Mouse (Mus musculus): Measurements from ENCODE around the gene Lasp1. TPM values are rescaled to one million over a fixed set of nuclear protein-coding genes. Genes with fewer than 3 reads are reported as not detected.

The Lasp1 gene
- polyA plus RNA-seq, 1 experiment from 2014 or later: 87.7 TPM

- peak within 1 kb of the TSS; percentile 32 for H3K9ac ChIP-seq (ENCODE audit: low read depth, low read length)
- H3K4me1 ChIP-seq (replicated peaks; ENCODE audit: insufficient read depth, low read length): no peaks in the 10 kb centered on the region
- H3K9me3 ChIP-seq (replicated peaks; ENCODE audit: low read length): no peaks in the 10 kb centered on the region
- H3K4me2 ChIP-seq (ENCODE audit: low read length): peak within 1 kb of the TSS; percentile 65
- ATAC-seq (replicated peaks; ENCODE audit: low FRiP score, low read depth) (no peak), DNase-seq (ENCODE audit: low spot score) (peak; percentile 47)
- peak within 1 kb of the TSS; percentile 38 for H3K4me3 ChIP-seq (replicated peaks; ENCODE audit: low read depth, low read length)
- H3K27ac ChIP-seq: peak within 1 kb of the TSS; percentile 58
- WGBS: under 1% methylated on average over 6 of the region's 6 CpGs
- TF ChIP-seq CTCF (IDR thresholded peaks at IDR 0.05; ENCODE audit: low read depth): peak; percentile 58
- H3K27me3 ChIP-seq (ENCODE audit: insufficient read depth, low read length): no peaks in the 10 kb centered on the region
- H3K36me3 ChIP-seq (ENCODE audit: insufficient read depth, low read length): peaks cover 16% of the 10 kb centered on the region; the same call in 1 of the 2 replicates
Observed at GRCm38 (mm10) chr11:97840539-97840954, 41.7 kb downstream of the Lasp1 start, which contains the start of gene B230217C12Rik. B230217C12Rik (plus strand) TSS chr11:97840780.

DNA sequence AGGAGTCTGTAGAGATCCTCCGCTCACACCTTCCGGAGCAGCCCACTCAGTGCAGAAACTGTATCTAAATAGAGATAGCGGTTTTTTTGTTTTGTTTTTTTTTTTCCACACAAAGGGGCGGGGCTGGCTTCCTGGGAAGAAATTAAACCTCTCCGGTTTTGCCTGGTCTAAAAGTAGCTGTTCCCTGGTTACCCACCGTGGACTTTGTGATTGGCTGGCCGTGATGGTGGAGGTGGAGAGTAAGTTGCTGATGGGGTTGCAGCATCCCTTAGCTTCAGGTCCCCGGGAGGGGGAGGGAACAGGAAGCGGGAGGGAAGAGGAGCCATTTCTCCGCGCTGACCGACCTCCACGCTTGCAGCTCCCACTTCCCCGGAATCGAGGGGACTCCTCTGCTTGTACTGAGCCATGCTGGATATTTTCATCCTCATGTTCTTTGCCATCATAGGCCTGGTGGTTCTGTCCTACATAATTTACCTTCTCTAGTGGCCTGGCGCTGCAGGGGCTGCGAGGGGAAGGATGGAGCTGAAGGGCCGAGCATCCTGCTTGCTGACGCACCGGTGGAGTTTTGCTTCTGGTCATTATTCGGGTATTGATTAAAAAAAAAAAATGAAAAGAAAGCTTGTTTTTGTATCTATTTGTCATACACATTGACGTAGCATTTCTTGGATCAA lies 42.3 kb downstream of the Lasp1 start:
- H3K4me1 ChIP-seq (replicated peaks; ENCODE audit: insufficient read depth, low read length): no peaks in the 10 kb centered on the region
- DNase-seq (ENCODE audit: low spot score) (peak; percentile 90), ATAC-seq (replicated peaks; ENCODE audit: low FRiP score, low read depth) (no peak; the same call in 1 of the 2 replicates)
- H3K9me3 ChIP-seq (replicated peaks; ENCODE audit: low read length): no peaks in the 10 kb centered on the region
- peak overlapping the region; percentile 58; the same call in 1 of the 2 replicates for H3K27ac ChIP-seq
- TF ChIP-seq CTCF (IDR thresholded peaks at IDR 0.05; ENCODE audit: low read depth): no peak; the same call in 1 of the 2 replicates
- H3K9ac ChIP-seq (ENCODE audit: low read depth, low read length): peak overlapping the region; percentile 31; the same call in 1 of the 2 replicates
- no peaks in the 10 kb centered on the region for H3K27me3 ChIP-seq (ENCODE audit: insufficient read depth, low read length)
- WGBS: 2% methylated on average over 21 of the region's 22 CpGs
- H3K4me3 ChIP-seq (replicated peaks; ENCODE audit: low read depth, low read length): peak overlapping the region; percentile 38
- peaks cover 12% of the 10 kb centered on the region; the same call in 1 of the 2 replicates for H3K36me3 ChIP-seq (ENCODE audit: insufficient read depth, low read length)
- H3K4me2 ChIP-seq (ENCODE audit: low read length): peak overlapping the region; percentile 65

DNA sequence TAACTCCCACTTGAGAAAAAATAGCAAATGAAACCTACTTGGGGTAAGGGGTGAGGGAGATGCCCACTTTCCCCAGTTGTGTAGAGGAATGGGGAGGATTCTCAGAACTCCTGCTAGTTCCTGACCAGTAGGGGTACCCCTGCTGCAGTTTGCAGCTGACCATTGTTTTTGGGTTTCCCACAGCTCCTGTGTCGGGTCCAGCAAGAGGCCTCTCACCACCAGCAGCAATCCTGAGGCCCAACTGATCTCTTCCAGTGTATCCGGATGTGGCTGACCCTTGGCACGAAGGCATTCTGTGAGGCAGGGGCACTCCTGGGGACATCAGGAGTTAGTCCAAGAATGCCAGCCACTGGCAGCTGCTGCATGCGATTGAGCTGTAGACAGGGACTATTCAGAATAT lies 43.2 kb downstream of the Lasp1 start:
- Histone ChIP-seq H3K9me3 (replicated peaks; ENCODE audit: low read length) (no peaks in the 10 kb centered on the region), H3K27ac (no peak overlapping the region), H3K4me1 (replicated peaks; ENCODE audit: insufficient read depth, low read length) (no peaks in the 10 kb centered on the region), H3K4me3 (replicated peaks; ENCODE audit: low read depth, low read length) (no peak overlapping the region), H3K4me2 (ENCODE audit: low read length) (no peak overlapping the region), H3K36me3 (ENCODE audit: insufficient read depth, low read length) (peaks cover 5% of the 10 kb centered on the region; the same call in 1 of the 2 replicates), H3K27me3 (ENCODE audit: insufficient read depth, low read length) (no peaks in the 10 kb centered on the region), H3K9ac (ENCODE audit: low read depth, low read length) (no peak overlapping the region)
- ATAC-seq (replicated peaks; ENCODE audit: low FRiP score, low read depth): no peak
- no peak for DNase-seq (ENCODE audit: low spot score)
- WGBS: 50% methylated on average over 4 of the region's 4 CpGs
- 0 out of 2 replicates have a peak, but pooled peaks have one; percentile 15 for TF ChIP-seq CTCF (IDR thresholded peaks at IDR 0.05; ENCODE audit: low read depth)

DNA sequence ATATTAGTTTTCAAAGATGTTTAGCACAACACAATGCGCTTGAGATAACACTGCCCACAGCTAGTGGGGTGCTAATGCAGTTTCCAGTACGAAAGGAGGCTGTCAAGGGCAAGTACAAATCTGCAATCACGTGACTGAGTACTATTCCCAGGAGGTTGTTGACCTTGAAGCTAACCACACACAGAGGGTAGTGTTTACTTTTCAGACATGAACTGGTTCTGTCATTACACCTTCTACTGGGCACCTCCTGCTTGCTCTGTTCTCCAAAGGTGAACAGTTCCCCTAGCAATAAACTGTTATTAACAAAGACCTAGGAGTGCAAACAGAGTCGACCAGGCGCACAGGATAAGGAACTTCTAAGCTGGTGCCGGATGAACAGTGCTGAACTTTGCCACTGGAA lies 51.6 kb downstream of the Lasp1 start:
- WGBS: 44% methylated on average over 6 of the region's 6 CpGs
- Histone ChIP-seq H3K9ac (ENCODE audit: low read depth, low read length) (no peak overlapping the region), H3K4me2 (ENCODE audit: low read length) (no peak overlapping the region), H3K4me1 (replicated peaks; ENCODE audit: insufficient read depth, low read length) (no peaks in the 10 kb centered on the region), H3K36me3 (ENCODE audit: insufficient read depth, low read length) (no peaks in the 10 kb centered on the region), H3K4me3 (replicated peaks; ENCODE audit: low read depth, low read length) (no peak overlapping the region), H3K27me3 (ENCODE audit: insufficient read depth, low read length) (no peaks in the 10 kb centered on the region), H3K27ac (no peak overlapping the region; the same call in 1 of the 2 replicates), H3K9me3 (replicated peaks; ENCODE audit: low read length) (no peaks in the 10 kb centered on the region)
- no peak for TF ChIP-seq CTCF (IDR thresholded peaks at IDR 0.05; ENCODE audit: low read depth)
- ATAC-seq (replicated peaks; ENCODE audit: low FRiP score, low read depth): no peak
- no peak for DNase-seq (ENCODE audit: low spot score)

GRCm38 (mm10) chr11:97851601-97852000 lies 52.8 kb downstream of the Lasp1 start:
- no peak for DNase-seq (ENCODE audit: low spot score)
- ATAC-seq (replicated peaks; ENCODE audit: low FRiP score, low read depth): no peak
- no peak for TF ChIP-seq CTCF (IDR thresholded peaks at IDR 0.05; ENCODE audit: low read depth)

GRCm38 (mm10) chr11:97855473-97855872 lies 56.7 kb downstream of the Lasp1 start:
- no peak overlapping the region for H3K4me3 ChIP-seq (replicated peaks; ENCODE audit: low read depth, low read length)
- H3K4me1 ChIP-seq (replicated peaks; ENCODE audit: insufficient read depth, low read length): no peaks in the 10 kb centered on the region
- no peaks in the 10 kb centered on the region for H3K36me3 ChIP-seq (ENCODE audit: insufficient read depth, low read length)
- 87% methylated on average over 2 of the region's 2 CpGs for WGBS
- H3K4me2 ChIP-seq (ENCODE audit: low read length): no peak overlapping the region
- ATAC-seq (replicated peaks; ENCODE audit: low FRiP score, low read depth) (no peak), DNase-seq (ENCODE audit: low spot score) (no peak)
- no peaks in the 10 kb centered on the region for H3K27me3 ChIP-seq (ENCODE audit: insufficient read depth, low read length)
- H3K9ac ChIP-seq (ENCODE audit: low read depth, low read length): no peak overlapping the region
- H3K27ac ChIP-seq: no peak overlapping the region
- no peak for TF ChIP-seq CTCF (IDR thresholded peaks at IDR 0.05; ENCODE audit: low read depth)
- H3K9me3 ChIP-seq (replicated peaks; ENCODE audit: low read length): no peaks in the 10 kb centered on the region

More at GRCm38 (mm10) chr11:97851601-97852000, 52.8 kb downstream of the Lasp1 start:
- no peak overlapping the region for H3K4me3 ChIP-seq (replicated peaks; ENCODE audit: low read depth, low read length)
- no peak overlapping the region for H3K27ac ChIP-seq
- no peak overlapping the region for H3K4me2 ChIP-seq (ENCODE audit: low read length)
- whole genome bisulfite sequencing: 89% methylated on average over 2 of the region's 2 CpGs
- H3K4me1 ChIP-seq (replicated peaks; ENCODE audit: insufficient read depth, low read length): no peaks in the 10 kb centered on the region
- H3K27me3 ChIP-seq (ENCODE audit: insufficient read depth, low read length): no peaks in the 10 kb centered on the region
- H3K9ac ChIP-seq (ENCODE audit: low read depth, low read length): no peak overlapping the region
- H3K9me3 ChIP-seq (replicated peaks; ENCODE audit: low read length): no peaks in the 10 kb centered on the region
- no peaks in the 10 kb centered on the region for H3K36me3 ChIP-seq (ENCODE audit: insufficient read depth, low read length)

Data from kidney, postnatal 0 days (tissue).